Mouse (Mus musculus): ENCODE results near the gene Ankrd65.

Gene Ankrd65

DNA sequence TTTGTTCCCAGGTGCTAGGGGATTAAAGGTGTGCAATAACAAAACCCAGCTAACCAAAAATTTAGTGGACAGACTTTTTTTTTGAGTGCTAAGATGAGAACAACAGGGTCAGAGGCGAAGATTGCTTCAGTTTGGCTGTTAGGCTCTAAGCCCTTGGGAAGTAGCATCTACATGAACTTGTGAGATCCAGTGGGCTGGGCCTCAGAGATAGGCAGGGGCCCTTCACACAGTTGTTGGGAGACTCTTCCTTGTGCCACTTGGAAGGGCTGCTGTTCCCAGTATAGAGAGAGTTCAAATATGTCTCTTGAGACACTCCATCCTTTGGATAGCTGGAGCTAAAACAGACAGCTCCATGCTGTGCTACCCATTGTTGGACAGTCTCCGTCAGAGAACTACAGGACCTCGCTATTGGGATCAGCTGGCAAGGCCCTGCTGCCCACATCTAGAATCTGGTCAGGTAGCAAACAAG lies at the start of gene Ankrd65:
Gene Ankrd65, plus strand, starts transcription at position 419 of the 469 bp plus-strand sequence.
- peak; percentile 81 for DNase-seq

DNA sequence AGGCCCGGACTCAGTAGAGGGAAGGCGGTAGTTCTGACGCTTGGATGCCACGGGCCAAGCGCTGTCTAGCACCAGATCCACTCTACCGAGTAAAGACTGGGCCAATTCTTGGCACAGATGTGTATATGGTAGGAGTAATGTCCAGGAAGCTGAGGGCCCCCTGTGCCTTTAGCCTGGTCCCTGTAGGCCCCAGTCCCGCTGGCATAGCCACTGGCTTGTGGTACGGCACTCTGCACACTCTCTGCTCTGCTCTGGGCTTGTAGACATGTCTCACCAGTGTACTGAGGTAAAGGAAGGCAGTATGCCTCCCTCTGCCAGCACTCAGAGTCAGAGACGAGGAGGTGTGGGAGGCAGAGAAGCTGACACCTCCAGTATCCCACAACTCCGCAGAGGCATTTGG lies 49.6 kb upstream of the Ankrd65 start:
- peak; percentile 90 for DNase-seq

DNA sequence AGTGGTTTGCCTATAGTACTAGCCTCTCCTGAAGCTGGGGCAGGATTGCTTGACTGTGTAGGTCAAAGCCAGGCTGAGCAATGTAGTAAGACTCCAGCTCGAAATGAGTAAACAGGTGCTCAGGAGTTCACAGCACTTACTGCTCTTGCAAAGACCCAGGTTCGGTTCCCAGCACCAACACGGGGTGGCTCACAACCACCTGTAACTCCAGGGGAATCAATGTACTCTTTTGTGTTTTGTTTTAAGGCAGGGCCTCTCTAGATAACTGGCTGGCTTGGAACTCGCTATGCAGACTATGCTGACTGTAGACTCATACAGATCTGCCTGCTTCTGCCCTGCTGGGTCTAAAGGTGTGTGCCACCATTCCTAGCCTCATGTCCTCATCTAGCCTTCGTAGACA lies 47.6 kb upstream of the Ankrd65 start:
- peak; percentile 77 for DNase-seq

DNA sequence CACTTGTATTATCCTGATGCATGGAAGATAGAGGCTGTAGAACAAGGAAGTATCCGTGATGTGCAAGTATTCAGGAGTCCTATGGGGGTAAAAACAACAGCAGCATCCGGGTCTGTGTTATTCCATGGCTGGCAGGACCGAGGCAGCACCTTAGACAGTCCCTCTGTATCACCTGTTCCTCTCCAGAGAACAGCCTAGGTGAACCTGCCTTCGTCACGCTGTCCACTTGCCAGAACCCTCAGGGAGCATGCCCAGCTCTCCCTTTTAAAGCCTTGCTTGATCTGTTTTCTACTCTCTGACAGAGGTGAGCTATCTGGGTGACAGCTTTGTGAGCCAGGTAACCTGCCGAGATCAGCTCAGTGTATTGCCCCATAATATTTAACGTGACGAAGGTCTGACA lies 45.8 kb upstream of the Ankrd65 start:
- DNase-seq = peak; percentile 77

DNA sequence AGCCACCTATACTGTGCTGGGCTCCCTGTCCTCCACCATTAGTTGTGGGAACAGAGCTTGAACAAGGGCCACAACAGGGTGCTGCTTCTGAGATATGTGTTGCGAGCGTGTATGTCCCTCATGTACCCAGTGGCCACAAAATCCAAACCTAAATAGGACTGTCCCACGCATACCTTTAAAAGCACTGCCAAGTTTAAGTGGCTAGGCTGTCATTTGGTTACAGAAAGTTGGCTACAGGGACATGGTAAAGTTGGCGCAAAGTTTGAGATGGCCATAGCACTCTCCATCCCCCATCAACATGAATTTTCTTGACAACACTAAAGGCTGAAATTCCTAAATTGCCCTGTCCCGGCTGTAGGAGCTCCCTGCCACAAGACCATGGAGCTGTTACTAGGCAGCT lies 45.1 kb upstream of the Ankrd65 start:
- no peak for DNase-seq

DNA sequence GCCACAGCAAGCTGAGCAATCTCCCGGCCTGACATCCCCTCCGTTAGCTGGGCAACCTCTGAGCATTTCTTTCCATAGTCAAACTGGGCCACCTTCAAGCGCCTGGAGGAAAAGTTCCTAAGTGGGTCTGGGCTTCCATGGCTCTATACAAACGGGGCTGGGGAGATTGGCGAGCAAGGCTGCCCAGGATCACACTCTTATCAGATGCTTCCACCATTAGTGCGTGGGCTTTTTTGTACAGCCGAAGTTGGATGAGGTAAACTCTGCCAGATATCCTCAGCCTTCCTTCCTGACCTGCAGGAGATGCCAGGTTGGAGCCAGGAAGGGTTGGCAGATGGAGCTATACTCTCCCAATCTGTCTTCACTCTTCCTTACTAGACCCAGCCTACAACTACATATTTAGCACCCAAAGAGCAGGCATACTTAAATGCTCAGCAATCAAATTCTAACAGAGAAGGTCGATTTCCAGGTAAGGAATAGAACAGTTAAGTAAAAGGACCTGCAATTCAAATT lies 44.1 kb upstream of the Ankrd65 start:
- no peak for DNase-seq

DNA sequence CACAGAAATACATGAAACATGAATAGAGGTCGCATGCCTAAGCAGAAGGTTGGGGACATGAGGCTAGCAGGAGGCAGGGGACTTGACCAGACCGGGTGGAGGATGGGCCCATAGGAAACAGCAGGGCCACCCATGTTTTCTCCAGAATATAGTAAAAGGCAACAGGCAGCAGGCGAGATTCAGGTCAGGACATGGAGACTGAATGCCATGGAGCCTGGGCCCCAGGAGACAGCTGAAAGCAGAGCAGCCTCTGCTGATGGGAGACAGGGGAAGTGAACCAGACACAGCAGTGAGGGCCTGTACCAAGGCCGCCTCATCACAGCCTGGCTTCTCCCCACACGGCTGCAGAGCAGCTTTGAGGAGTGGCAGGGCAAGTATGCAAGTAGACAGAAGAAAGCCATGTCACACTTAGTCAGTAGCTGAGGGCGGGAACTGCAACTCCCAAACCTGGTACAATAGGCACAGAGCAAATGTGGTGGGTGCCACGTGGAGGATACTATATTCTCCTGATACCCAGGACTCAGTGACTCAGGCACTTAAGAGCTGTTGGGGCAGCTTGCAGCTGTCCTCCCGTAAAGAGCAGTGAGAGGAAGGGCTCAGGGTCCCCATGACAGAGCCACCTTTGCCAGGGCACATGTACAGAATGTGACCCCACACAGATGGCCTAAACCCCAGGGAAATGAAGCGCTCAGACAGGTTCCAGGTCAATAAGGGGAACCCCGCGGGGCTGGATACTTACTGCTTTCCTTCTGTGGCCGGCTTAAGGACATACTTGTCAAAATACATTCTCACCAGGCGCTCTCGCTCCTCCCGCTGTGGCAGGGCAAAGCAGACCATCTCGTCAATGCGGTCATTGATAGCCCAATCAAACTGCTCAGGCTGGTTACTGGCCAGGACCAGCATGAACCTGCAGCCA lies 43.4 kb upstream of the Ankrd65 start:
- no peak for DNase-seq

DNA sequence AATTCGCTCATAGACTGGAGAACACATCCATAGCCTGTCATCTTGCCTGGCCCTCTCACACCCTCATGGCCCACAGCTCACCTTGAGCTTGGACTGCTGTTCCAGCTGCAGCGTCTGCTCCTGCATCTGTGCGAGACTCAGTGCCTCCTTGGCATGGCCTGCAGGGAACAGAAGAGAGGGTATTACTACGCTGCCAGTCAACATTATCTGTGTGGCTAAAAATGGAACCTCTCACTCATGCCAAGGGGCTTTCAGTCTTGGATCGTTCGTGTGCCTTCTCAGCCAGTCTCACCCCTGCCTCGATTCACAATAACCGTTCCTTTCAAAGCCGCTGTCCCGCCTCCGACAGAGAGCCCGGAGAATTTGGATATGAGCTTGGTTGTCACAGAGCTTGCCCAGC lies 33.2 kb upstream of the Ankrd65 start:
- no peak for DNase-seq

DNA sequence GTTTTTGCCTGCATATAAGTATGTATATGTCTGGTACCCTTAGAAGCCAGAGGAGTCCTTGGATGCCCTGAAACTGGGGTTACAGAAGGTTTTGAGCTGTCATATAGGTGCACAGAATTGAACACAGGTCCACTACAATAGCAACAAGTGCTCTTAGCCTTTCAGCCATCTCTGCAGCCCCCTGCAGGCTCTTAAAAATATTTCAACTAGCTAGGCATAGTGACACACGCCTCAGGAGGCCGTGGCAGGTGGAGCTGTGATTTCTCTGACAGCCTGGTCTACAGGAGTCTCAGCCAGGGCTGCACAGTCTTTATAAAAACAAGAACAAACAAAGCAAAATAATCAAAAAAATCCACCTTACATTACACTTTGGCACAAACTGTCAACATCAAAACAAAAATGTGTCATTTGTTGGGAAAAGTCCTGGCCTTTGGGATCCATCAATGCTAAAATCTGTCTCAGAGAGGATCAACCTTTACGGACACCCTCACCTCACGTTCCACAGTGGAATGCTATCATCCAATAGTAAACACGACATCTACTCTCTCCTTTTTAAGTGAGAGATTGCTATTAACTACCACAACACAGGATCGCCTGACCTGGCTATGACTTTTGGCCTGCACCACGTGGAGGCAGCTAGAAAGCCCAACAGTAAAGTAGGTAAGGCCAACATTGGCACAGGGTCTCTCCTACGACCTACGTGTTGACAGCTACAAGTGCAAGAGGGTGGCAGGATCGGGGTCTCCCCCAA lies 30.2 kb upstream of the Ankrd65 start:
- no peak for DNase-seq

DNA sequence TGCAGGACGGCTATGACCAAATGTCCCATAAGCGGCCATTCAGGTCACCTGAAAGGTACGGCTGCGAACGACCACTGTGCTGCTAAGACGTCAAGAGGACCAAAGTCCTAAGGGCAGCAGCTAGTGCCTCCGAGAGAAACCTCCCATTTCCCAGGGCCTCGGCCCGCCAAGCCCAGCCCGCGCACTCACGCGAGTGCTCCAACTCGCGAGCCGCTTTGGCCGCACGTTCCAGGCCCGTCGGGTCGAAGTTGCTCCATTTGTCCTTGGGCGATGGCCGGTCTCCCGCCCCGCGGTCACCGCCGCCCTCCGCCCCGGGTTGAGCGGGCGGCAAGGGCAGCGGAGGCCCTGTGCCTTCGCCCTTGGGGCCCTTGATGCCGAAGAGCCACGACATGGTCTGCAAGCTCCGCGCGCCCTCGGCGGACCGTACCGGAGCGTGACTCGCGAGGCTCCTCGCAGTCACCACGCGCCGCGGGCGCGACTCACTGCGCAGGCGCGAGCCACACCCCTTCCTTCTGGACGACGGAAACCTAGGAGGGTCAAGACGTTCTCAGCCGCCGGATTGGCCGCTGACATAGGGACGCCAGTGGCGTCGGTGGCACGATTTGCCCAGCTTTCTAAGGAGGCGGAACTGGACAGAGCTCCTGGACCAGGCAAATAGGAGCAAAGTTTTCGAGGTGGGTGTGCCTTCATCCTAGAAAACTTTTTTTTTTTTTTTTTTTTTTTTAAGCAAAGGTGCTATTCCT lies 29.5 kb upstream of the Ankrd65 start, which contains the start of gene Atad3a:
Gene Atad3a, minus strand, starts transcription at position 481 of the 743 bp plus-strand sequence.
- peak; percentile 100 for DNase-seq

DNA sequence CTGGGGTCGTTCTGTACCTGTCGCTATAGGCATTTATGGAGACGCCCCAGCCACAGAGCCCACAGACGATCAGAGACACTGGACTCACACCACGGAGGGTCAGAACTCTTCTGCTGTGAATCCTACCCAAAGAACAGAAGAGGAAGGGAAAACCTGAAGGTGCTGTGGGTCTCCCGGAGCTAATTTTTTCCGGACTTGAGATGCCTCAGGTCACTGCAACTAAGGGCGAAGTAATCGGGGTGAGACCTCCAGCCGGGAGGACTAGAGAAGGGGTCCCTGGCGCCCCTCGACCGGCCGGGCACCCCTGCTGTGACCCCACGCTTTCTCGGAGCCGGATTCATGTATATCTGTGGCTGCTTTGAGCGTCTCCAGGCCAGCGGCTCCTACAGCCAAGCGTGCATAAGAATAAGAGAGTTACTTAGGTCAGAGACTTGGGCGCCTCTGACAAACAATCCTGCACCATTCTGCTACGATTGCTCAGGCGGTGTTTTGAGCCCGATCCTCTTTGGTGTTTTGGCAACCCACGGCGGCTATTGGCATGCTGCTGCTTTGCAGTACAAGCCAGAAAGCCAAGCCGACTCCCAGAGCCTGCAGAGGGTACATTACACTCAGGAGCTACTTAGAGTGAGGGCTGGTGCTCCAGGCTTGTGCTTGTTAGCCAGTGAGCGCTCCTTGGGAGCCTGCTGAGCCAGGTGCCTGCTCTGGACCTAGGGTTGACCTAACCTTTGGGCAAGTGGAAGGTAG lies 28.7 kb upstream of the Ankrd65 start:
- DNase-seq = no peak

DNA sequence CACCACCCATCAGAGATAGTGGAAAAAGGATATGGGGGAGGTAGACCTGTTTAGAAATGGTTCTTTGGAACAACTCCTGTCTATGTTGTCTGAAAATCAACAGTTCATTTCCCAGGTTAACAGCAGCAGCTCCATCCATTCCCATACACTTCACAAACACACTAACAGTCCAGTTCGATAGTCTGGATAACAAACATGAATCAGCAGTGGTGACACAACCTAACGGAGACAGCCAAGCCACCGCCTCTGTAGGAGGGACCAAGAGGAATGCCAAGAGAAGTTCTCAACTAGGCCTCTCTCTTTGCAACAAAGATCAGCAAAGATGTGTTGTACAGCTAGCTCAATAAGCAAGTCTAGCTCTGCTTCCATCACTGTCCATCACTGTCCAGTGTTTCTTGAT lies 27.9 kb upstream of the Ankrd65 start:
- DNase-seq = no peak

DNA sequence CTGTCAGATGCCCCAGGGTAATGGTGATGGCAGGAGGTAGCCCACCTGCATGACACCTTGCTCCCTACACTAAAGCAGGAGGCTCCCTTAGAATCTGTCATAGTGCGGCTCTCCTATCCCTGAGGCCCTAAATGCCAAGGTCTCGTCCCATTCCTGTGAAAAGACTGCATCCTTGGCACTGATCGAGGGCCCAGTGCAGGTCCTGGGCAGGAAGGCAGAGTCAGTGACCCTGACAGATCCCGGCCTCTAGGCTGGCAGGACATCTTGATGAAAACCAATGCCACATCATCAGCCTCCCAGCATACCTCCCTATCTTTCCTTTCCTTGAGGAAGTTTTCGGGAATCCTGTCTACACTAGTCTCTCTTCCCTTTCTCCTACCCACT lies 20.8 kb upstream of the Ankrd65 start:
- DNase-seq = no peak

DNA sequence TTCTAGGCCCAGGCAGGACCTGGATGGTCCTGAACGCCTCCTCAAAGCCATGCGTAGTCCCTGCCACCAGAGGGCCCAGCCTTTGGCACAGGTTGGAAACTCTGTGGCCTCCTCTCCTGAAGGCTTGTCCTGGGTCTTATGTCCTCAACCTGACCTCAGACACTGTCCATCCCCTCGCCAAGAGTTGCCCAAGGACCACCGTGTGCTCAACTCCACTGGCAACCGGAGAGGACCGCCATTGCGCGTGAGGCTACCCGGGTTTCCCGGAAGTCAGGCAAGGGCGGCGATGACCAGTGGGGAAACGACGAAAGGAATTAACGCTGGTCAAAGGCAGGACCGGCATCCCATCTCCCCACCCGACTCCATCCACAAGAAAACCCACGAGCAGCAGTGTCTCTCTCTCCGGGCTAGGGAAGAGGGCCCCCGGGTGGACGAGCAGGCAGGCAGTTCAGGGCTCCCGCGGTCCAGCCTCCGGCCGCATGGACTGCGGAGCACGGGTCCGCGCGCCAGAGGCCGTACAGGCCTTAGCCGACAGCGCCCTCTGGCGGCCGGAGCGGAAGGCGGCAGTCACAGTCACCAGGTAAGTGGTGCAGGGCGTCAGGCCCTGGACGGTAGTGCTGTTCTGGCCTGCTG lies 20.2 kb upstream of the Ankrd65 start:
- peak; percentile 99 for DNase-seq

DNA sequence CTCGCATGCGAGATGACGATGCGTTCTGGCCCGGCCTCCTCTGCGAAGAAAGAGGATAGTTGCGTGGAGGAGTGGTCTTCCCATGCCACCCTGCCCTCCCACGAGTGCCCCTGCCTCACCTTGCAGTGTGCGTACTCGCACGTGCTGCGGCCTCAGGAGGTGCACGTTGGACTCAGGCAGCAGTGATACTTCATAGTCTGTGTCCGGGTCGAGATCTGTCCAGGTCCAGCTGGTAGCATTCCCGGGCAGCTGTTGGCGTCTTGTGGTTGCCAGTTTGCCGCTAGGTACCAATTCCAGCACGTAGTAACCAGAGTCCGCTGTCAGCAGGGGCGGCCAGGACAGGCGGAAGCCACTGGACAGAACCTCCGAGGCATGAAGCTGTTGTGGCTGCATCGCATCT lies 19.6 kb upstream of the Ankrd65 start:
- no peak for DNase-seq

DNA sequence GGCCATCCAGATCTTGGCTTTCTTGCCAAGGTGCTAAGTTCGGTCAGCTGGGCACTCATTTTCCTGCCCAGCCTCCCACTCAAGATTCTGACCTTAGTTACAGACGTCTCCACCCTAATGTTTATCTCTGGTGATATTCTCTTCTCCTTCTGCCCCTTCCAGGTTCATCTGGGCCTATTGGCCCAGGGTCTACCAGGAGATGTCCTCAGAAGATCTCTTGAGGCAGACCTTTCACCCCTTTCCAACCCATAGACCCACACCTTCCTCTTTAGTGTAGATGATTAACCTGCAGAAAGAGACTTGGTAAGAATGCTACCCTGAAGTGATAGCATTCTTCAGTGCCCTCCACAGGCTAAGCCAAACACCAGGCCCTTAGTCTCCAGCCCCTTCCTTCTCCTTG lies 18.5 kb upstream of the Ankrd65 start:
- peak; percentile 84 for DNase-seq

DNA sequence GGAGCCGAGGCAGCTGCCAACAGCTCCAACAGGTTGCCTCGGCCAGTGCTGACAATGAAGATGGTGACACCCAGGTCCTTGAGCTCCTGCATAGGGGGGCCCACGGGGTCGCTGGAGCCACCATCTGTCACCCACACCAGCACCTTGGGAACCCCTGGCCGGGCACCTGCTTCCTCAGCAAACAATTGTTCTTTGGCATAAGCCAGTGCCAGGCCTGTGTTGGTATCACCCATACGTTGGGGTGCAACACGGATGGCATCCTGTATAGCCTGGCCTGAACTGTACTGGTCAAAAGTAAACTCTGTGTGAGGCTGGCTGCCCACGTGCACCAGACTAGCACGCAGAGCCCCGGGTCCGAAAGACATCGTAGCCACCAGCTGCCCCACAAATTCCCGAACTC lies 17.5 kb upstream of the Ankrd65 start:
- DNase-seq = peak; percentile 90

DNA sequence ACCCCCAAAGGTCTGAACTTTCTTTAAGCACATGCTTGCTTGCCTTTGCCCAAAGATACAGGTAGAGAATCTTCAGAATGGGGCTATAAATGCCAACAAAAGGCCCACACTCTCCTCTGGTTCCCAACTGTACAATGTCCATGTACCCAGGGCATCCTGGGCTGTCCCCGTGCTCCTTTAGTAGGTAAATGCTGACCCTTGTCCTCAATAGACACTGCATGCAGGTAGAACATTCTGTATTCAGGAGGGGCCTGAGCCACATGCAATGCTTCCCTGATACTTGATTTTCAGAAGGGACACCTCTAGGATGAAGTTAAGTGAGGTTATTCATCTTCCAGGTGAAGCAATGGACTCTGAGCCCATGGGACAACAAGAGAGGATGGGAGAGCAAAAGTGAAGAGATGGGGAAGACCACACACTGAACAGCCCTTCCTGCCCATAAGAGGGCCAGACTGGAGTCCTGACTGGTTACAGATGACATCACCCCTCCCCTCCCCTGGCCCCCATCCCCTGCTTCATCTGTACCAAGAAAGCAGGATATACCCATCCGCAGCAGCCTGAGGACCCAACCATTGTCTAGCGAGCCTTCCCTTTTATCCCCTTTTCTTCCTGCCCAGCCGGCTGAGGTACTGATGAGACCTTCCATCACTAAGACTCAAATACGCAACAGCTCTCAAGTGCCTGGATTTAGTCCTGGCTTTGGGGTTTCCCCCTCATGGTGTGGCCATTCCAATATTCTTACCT lies 16.7 kb upstream of the Ankrd65 start:
- peak; percentile 91 for DNase-seq

DNA sequence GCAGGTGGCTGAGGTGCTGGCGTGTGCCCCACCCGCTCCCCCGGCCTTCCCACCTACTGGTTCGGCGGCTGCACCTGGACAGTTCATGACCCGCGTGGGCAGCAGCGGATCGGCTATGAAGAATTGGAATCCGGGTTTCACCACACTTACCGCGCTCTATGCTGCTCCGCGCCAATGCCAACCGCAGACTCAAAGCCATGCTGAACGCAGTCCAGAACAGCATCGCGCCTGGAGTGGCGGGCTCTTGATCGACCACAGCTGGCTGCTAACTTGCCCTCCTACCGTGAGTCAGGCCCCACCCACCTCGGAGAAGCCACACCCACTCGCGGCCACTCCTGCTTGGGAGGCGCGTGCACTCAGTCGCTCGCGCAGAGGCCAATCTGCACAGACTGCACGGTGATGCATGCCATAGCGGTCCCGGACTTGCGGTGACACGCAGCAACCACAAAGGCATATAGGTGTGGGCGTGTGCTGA lies 15.9 kb upstream of the Ankrd65 start, which contains the start of gene Vwa1:
Gene Vwa1, minus strand, starts transcription at position 419 of the 475 bp plus-strand sequence.
- DNase-seq = peak; percentile 99

DNA sequence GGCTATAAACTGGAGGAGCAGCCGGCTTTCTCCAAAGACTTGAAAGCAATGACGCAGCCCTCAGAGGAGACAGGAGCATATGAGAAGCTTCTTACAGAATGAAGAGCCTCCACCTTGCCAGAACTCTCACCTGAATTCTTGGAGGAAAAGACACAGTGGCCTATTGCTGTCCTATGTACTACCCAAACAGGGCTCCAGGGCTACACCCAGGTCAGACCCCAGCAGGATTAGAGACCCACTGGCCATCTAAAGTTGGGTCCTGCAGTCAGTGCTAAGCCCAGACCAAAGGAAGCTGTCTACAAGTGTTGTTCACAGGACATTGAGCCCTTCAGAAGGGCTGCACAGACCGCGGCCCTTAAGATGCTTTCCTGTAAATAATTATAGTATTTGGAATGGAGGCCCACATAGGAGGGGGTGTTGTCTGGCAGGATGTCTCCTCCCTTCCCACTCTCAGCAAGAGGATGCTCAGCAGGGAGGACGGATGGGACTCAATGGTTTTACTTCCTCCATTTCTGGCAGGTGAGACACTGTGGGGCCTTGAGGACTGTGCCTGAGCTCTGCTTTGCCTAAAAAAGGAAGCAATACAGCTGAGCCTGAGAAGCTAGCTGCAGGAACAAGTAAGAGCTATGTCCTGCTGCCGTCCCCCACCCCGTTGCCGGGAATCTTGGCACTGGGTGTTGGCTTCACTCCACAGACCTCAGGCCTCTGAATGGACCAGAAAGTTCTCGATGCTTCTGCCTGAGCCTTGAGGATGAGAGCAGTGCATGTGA lies 15.1 kb upstream of the Ankrd65 start:
- DNase-seq = peak; percentile 98
